Mouse (Mus musculus) inflammation-experienced regulatory T-cells, adult 6 months (primary cell): ENCODE measurements around the gene Bbc3. TPM values are rescaled to one million over a fixed set of nuclear protein-coding genes. Genes with fewer than 3 reads are reported as not detected.
"Not testable (repeated sequence)": the region's sequence is repeated elsewhere in the genome, so short reads cannot be mapped to it uniquely, and the experiment has no call there.

Experiments
- ATAC-seq: one replicate; pipeline ENCODE4 v1.8.0; 2017
- polyA plus RNA-seq, 3 experiments: library from polyadenylated mRNA; unstranded; fragments of 100-300 nt; shearing (Covaris generic); gene quantifications; one replicate each; pipeline ENCODE4 v1.2.1; 2017

Bbc3 gene
- 1 to 10 TPM in 2 of 3 experiments, under 1 TPM in 1; 0.42 to 1.5 (median 1.2) TPM for polyA plus RNA-seq

GRCm38 (mm10) chr7:16308093-16308492 is at the start of gene Bbc3:
Gene Bbc3 (plus strand): TSS chr7:16308393.
- not testable (repeated sequence) for ATAC-seq

DNA sequence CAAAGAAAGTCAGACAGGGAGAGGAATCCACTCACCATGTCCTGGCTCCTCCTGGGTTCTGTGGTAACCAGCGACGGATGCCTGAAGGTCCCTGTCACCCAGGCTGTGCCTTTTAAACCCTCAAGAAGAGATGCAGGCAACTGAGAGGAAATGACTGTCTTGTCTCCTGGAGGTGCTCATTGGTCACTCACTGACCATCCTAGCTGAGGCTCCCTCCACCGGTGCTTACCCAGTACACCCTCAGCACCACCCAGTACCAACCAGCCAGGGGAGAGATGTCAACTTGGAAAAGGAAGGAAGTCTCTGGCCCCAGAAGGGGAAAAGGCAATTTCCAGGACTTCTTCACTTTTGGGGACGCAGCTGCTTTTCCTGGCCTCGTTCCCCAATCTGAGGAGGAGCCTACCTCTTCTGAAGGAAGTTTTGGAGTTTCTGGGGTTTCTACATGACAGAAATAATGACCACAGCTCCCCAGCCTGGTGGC is 49.0 kb upstream of the Bbc3 start, which contains the start of gene C5ar1:
TSS of gene C5ar1 (minus strand) at position 431 of the 481 bp plus-strand sequence.
- no peak for ATAC-seq

- ATAC-seq: no peak
Observed at GRCm38 (mm10) chr7:16261097-16261496, 47.1 kb upstream of the Bbc3 start.

GRCm38 (mm10) chr7:16263015-16263787 is 45.0 kb upstream of the Bbc3 start:
- peak; percentile 80 for ATAC-seq

- ATAC-seq: no peak
Observed at GRCm38 (mm10) chr7:16263843-16264242, 44.4 kb upstream of the Bbc3 start.

- ATAC-seq: no peak
Observed at GRCm38 (mm10) chr7:16265856-16266255, 42.3 kb upstream of the Bbc3 start.

DNA sequence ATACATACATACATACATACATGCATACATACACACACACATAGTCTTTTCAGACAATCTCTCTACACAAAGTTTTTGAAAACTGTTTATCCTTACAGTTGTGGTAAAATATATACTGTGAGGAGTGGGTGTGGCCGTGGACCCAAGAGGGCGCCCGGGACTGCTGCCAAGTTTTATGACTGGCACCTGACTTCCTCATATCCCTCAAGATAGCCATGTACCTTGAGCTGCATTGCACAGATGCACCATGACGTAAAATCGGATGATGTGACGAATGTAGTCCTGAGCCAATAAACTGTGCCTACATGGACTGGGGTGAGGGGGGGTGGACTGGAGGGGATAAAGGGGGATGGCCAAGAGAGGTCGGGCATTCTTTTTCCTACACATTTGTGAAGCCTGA is 41.6 kb upstream of the Bbc3 start:
- ATAC-seq: not testable (repeated sequence)

DNA sequence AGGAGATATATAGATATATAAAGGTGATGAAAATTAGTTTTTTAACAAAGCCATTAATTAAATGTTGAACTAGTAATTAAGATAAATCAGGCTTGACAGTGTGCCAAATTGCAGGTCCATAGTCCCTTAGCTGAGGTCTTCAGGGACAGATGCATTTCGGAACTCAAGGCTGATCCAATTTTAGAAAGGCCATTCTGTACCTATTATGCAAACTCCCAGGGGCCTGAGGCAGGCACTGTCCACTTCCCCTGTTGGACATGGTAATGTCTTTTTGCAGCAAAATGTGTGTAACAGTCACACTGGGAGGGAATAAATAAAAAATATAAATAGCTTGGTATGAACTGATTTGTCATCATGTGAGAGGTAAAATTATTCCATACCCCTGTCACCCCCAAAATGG is 37.1 kb upstream of the Bbc3 start:
- ATAC-seq: no peak

GRCm38 (mm10) chr7:16272681-16273080 is 35.5 kb upstream of the Bbc3 start:
- peak; percentile 41 for ATAC-seq

GRCm38 (mm10) chr7:16273081-16273765 is 35.0 kb upstream of the Bbc3 start, which contains the start of gene Inafm1:
Gene Inafm1 (minus strand): TSS chr7:16273617.
- peak; percentile 76 for ATAC-seq

DNA sequence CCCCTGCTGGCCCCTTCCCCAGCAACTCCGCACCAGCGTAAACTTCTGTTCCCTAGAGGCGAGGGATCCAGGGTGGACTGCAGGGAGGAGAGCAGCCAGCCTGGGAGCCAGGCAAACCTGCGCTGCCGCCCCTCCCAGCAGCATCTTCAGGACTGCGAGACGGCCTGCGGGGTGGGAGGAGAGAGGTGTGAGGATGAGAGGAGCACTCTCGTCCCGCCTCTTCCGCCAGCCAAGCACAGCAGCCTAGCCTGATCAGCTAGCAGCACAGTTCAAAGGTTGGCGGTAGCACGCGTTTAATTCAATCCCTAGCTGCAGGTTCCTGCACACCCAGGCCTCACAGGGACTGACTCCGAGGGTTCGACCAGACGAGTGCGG is 34.4 kb upstream of the Bbc3 start:
- peak; percentile 86 for ATAC-seq

- ATAC-seq: no peak
Observed at GRCm38 (mm10) chr7:16274922-16275890, 33.0 kb upstream of the Bbc3 start.

- ATAC-seq: no peak
Observed at GRCm38 (mm10) chr7:16280721-16281120, 27.5 kb upstream of the Bbc3 start.

DNA sequence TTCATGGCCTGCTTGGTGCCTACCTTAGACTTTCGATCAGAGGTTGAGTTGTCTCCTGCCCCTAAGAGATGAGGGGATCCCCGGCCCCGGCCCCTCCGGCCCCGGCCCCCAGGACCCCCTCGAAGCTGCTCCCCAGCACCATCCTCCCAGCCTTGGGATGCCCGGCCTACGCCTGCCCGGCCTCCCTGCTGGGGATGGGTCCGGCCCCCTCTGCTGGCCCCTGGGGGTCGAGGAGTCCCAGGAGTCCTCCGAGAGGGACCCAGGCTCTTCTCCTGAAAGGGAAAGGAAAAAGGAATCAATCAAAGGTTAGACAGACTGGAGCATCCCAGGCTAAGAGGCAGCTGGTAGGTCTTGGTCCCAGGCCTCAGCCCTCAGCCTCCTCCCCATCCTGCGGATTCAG is 25.9 kb upstream of the Bbc3 start:
- no peak for ATAC-seq

DNA sequence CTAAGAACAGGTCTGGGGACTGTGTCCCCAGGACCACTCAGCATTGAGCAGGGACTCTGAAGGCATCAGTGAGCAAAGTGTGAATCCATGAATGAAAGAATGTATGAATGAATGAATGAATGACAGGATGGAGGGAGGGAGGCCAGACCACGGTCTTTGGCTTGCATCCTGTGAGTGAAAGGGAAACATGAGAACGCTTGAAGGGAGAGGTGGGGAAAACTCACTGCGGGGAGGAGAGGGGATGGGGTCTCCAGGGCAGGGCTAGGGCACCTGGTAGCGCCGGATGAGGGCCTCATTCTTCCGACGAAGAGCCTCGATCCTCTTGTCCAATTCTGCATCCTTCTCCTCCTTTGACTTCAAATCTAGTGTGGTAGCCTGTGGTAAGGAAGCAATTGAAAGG is 24.2 kb upstream of the Bbc3 start:
- no peak for ATAC-seq

GRCm38 (mm10) chr7:16284904-16285303 is 23.3 kb upstream of the Bbc3 start:
- ATAC-seq: no peak

DNA sequence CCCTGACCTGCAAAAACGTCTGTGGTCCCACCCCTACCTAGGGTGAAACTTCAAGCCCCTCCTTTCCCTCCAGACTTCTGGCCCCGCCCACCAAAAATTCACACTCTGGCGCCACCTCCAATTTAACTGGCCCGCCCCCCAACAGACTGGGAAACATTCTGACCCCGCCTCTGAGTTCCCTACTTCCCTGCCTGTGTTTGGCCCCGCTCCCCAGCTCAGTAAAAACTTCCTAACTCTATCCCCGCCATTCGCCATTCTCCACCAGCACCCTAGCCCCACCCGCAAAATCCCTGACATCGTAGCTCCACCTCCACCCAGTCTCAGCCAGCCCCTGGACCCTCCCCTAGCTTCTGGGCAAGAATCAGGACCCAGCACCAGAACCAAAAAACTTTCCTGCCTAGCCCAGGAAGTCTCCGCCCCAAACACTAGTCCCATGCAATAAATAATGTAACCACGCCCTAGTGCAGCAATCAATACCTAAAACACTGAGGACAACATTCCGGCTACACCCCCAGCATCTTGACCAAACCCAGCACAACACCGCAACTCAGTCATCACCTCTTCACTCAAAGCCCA is 22.7 kb upstream of the Bbc3 start:
- ATAC-seq: peak; percentile 3

- ATAC-seq: peak; percentile 86
Observed at GRCm38 (mm10) chr7:16286026-16286961, 21.9 kb upstream of the Bbc3 start, which contains the start of gene Ccdc9. Gene Ccdc9 (minus strand): TSS chr7:16286795.

DNA sequence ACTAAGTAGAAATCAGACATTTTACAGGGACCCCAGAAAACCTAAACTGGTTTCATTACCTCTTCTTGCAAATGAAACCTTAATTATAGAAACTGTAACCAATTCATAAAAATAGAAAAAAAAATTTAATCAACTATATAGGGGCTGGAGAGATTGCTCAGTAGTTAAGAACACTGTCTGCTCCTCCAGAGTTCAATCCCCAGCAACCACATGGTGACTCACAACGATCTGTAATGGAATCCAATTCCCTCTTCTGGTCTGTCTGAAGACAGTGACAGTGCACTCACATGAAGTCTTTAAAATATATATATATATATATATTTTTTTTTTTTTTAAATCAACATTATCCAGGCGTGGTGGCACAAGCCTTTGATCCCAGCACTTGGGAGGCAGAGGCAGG is 21.2 kb upstream of the Bbc3 start:
- ATAC-seq: no peak

GRCm38 (mm10) chr7:16287791-16288190 is 20.4 kb upstream of the Bbc3 start:
- no peak for ATAC-seq

GRCm38 (mm10) chr7:16294346-16294745 is 13.8 kb upstream of the Bbc3 start:
- peak; percentile 5 for ATAC-seq
